Mouse (Mus musculus): ENCODE measurements at regions not wholly inside any gene's neighbourhood (a gene's known extent, or its start where the extent isn't known, plus 50 kb on each side); places are given as distances from the start of the nearest gene placed in this dataset.
"Not testable (repeated sequence)": the region's sequence is repeated elsewhere in the genome, so short reads cannot be mapped to it uniquely, and the experiment has no call there.

DNA sequence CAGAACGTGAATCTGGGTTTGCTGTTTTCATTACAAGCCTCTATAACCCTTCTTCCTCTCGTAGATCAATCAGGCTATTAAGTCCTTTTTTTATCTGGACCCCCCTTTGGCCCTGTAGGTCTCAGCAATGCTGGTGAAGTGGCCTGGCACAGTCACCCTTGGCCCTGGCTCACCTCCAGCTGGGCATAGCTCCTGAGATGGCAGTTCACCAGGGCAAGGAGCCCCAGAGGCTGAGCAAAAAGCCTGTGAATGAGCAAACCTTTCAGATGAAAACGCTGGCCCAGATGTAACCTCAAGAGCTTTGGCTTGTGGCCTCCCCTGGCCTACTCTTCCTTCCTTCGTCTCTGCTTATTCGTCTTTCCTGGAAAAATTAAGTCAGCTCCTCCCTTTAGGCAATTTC lies 121.7 kb upstream of the Cdyl start:
- ATAC-seq (replicated peaks; ENCODE audit: poor library complexity), result no peak

DNA sequence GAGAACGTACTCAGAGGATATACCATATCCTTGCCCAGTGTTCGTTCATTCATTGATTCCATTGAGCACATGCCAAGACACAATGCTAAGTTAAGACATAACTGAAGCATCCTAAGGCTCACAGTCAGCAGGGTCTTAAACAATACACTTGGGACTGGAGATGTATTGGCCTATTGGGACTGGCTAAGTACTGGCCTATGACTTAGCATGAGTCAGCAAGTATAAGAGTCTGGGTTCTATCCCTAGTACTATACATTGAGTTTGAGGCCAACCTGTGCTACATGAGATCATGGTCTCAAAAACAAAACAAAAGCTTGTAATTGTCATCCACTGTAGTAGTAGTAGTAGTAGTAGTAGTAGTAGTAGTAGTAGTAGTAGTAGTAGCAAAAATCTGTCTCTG lies 119.2 kb upstream of the Cdyl start:
- no peak for ATAC-seq (replicated peaks; ENCODE audit: poor library complexity)

DNA sequence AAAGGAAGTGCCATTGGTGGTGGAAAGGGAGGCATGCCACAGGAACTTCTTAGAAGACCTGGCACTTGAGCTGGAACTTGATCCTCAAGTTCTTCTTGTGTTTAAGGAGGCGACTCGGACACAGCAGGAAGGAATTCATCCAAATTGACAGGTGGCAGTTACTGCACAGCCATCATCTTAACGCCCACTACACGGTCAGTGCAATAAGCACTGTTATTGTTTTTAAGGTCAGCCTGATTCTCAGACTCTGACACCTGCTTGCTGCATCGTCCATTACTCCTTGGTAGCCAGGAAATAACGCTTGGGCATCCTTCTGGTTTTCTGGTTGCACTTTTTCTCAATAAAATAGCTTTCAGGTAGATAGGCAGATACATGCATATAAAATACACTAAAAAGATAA lies 118.6 kb upstream of the Cdyl start:
- no peak for ATAC-seq (replicated peaks; ENCODE audit: poor library complexity)

DNA sequence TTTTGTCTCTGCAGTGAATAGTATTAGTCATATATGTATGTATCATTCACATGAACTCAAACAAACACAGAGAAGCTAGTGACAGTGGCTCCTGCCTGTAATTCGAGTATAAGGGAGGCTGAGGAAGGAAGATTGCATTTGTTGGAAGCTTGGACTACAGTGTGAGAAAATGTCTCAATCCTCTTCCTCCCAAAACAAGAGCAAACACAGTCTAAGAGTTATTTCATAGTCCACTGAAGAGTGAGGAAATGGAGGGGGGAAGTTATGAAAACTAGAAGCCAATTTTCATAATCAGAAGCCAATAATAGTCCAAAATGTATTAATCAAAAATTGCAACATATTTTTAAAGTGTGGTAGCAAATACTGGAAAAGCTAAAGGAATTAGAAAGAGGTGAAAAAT lies 95.6 kb upstream of the Cdyl start:
- ATAC-seq (replicated peaks; ENCODE audit: poor library complexity), result peak; percentile 71

DNA sequence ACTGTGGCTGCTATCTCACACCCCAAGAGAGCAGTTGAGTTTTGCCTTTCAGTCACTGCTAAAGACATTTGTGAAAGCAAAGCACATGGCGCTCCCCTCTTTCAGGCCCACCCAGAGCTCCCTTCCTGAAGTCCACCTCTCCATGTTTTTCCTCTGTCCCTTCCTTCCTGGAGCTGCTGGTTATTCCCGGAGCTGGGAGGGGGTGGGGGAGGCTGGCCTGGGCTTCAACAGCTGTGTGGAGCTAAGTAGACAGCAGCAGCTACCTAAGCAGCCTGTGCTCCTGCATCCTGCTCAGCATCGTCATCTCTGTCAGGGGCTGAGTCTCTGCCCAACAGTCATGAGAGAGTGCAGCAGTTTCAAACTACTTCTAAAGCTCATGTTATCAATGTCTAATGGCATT lies 78.0 kb upstream of the Cdyl start:
- ATAC-seq (replicated peaks; ENCODE audit: poor library complexity), result no peak

DNA sequence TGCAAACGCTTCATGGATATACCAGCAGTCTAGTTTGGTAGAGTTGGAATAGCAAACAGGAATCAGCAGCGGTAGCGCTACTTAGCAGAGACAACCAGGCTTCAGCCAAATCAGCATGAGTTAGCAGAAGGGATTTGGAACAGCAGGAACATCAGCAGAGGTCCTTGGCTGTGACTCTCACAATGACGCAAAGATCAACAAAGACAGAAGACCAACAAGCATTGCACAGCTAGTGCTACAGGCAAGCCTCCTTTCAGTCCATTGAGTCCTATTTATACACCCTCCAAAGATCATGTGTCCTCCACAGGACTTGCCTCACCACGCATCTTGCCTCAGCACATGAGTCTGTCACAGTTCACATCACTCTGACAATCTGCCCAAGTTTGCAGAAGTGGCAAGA lies 61.6 kb upstream of the Cdyl start:
- no peak for ATAC-seq (replicated peaks; ENCODE audit: poor library complexity)

DNA sequence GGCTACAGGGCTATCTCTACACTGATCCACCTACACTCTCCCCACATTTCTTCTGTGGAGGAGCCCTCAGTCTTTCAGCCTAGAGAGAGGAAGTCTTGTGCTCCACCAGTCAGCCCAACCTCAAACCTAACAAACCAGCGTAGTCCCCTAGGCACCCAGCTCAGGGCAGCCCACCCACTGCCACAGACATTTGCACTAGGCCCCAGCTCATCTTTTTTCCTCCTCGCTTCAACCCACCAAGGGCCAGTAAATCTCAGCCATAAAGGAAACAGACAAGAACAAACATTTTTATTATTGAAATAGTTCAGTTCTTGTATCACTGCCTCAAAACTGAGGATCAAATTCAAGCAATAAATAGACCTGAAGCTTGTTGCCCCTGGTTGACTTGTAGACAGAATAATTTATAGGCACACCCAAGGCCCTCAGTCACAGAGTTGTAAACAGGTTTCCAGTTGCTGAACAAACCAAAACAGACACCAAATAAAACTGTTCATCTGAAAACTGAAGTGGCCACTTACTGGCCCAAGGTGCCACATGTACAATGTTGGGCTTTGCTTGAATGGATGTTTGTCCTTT lies 58.0 kb upstream of the Cdyl start:
- no peak for ATAC-seq (replicated peaks; ENCODE audit: poor library complexity)

DNA sequence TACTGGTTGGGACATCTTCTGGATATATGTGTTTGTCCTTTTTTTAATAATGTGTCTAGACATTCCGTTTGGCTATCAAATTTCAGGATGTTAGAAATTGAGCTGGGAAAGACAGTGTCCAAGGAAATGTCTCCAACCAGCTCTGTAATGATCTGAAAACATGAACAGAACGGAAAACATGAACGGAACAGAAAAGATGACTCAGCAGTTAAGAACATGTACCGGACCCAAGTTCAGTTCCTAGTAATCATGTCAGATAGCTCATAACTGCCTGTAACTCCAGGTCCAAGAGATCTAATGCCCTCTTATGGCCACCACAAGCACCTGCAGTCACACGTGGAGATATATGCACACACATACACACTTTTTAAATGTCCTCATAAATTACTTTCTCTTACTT lies 56.6 kb upstream of the Cdyl start:
- ATAC-seq (replicated peaks; ENCODE audit: poor library complexity), result no peak

DNA sequence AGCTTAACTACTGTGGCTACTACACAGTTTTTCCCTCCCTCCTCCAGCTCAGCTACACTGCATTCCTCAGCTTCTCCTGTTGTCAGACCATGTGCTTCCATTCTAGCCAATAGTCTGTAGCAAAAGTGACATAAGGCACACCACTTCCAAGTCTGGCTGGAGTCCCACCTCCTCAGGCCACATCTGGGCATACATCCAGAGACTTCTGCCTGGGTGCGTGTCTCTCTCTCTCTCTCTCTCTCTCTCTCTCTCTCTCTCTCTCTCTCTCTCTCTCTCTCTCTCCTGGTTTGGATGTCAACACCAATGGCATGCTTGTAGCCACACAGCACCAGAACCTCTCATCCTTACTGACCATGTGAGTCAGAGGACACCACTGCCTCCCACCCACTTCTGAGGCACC lies 55.6 kb upstream of the Cdyl start:
- peak; percentile 81 for ATAC-seq (replicated peaks; ENCODE audit: poor library complexity)

DNA sequence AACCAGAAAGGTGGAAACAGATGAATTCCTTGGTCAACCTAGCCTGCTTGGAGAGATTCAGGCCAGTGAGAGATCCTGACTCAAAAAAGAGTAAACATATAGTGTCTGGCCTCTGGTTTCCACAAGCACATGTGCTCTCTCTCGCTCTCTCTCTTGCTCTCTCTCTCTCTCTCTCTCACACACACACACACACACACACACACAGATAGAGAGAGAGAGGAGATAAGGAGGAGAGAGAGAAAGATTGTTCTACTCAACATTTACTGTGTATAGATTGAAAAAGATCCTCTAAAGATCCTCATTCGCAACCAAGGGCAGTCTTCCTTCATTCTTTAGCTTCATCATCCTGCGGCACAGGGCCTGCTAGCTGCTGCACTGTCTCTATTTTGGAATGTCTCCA lies 54.9 kb upstream of the Cdyl start:
- ATAC-seq (replicated peaks; ENCODE audit: poor library complexity), result no peak

DNA sequence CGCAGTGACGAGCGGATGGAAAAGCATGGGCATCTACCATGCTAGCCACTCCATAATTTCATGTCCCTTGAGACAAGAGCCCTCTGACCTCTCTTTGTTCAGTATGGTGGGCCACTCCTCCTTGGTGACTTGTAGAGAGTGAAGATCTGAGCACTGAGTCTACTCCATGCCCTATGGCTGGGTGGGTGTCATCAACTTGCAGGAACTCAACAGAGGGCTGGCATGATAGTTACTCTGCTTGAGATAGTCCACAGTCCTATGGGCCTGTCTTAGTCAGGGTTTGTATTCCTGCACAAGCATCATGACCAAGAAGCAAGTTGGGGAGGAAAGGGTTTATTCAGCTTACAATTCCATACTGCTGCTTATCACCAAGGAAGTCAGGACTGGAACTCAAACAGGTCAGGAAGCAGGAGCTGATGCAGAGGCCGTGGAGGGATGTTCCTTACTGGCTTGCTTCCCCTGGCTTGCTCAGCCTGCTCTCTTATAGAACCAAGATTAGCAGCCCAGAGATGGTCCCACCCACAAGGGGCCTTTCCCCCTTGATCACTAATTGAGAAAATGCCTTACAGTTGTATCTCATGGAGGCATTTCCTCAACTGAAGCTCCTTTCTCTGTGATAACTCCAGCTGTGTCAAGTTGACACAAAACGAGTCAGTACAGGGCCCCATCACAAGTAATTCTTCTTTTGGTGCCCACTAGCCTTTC lies 52.6 kb upstream of the Cdyl start:
- not testable (repeated sequence) for ATAC-seq (replicated peaks; ENCODE audit: poor library complexity)

DNA sequence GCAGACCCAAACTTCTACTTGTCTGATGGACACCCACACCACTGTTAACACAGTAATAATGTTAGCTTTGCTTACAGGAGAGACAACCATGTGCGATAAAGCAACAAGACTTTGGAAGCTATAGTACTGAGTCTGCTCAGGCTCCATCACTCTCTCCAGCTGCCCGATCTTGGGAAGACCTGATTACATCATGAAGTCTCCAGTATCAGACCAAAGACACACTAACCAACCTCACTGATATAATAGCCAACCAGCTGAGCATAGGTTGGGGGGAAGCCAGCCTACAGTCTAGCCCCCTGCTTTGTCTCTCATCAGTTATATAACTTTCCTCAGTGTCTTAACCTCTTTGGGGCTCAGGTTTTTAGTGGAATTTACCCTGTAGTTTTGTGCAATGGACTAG lies 51.9 kb upstream of the Cdyl start:
- no peak for ATAC-seq (replicated peaks; ENCODE audit: poor library complexity)
